Mouse (Mus musculus) NIH3T3 (cell line): ENCODE results near the gene Nags.

ENCODE experiments used
- DNase-seq: peaks from one replicate; pipeline ENCODE4 v3.0.0-alpha.2; 2012; ENCODE audit warnings: low read depth

Nags gene

DNA sequence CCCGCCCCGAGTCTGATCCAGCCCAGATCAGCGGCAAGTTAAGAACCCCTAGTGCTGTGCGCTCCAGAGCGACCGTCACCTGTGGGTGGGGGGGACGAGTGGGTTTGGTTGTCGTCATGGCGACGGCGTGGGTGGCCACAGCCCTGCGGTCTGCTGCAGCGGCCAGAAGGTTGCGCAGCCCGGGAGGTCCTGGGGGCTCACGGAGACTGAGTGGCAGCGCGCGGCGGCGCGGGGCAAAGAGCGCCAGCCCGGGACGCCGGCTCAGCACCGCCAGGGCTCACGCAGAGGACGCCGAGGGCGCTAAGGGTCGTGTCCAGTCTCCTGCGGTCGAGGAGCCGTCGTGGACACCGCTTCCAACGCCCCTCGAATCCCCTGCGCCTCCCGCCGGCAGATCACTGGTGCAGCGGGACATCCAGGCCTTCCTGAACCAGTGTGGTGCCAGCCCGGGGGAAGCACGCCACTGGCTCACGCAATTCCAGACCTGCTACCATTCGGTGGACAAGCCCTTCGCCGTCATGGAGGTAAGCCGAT lies at the start of gene Nags:
TSS of gene Nags (plus strand) at position 43 of the 531 bp plus-strand sequence.
- DNase-seq: no peak

DNA sequence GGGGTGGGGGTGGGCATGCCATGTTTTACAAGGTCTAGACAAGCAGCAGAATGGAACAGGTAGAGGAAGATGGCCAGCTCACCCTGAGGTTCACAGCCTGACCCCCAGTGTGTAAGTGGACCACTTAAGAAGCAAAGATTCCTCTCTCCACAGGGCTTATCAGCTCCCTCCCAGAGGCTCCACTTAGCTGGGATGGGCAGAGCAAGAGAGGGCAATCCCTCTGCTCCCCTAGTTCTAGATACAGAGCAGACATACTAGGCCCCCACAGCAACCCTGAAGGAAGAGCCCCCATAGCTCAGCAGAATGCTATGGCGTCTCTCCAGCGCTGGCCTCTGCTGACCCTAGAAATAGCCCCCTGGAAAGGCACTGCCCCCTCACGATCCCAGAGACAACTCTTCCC lies 49.6 kb upstream of the Nags start:
- no peak for DNase-seq

DNA sequence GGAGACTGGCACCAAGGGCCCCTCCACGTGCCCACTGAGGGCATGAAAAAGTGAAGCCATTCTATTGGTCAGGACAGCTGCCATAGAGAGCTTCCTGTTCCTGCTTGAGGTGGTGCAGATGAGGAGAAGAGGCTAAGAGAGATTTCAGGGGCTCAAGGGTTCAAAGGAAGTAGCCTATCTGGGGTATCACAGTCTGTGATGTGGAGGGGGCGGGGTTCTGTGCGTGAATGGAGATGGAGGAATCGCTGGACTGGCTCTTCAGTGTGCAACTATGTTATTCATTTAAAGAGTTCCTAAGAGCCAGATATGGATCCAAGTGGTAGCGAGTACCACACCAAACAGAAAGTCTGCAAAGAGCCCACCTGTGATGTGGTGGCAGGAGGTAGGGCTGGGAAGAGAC lies 48.9 kb upstream of the Nags start:
- DNase-seq: no peak

DNA sequence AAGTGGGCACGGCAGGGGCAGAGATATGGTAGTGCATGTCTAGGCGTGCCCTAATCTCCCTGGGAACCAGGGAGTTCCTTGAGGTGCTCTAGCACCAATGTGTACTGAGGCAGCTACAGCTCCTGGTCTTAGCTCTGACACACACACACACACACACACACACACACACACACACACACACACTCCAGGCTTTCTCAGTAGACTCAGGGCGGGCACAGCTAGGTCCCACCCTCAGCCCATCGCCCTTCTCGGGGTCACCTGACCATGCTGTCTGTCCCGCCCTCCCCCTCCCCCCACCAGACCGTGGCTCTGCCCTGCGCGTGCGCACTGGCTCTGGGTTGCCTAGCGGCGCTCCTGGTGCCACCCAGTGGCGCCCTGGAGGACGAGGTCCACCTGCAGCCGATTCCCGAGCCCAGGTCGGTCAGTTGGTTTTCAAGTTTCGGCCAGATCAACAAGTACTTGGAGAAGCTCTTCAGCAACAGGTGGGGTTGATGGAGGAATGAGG lies 48.4 kb upstream of the Nags start:
- no peak for DNase-seq

DNA sequence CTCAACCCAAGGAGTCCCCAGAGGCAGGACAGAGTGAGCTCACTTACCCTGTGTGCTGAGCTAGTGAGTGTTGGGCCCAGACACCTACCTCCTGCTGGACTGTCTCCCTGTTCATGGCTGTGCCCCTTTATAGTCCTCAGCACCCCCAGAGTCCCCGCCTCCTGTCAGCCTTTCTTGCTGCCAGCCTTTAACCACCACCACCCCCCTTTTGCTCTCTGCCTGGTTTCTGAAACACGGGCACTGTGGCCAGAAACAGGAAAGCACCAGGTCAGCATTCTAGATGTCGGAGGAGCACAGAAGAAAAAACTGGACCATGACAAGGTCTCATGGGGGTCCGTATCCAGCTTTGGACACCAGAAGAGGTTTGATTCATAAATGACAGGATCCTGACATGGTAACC lies 44.1 kb upstream of the Nags start, which contains the start of gene Ppy:
TSS of gene Ppy (minus strand) at position 101 of the 400 bp plus-strand sequence.
- no peak for DNase-seq

DNA sequence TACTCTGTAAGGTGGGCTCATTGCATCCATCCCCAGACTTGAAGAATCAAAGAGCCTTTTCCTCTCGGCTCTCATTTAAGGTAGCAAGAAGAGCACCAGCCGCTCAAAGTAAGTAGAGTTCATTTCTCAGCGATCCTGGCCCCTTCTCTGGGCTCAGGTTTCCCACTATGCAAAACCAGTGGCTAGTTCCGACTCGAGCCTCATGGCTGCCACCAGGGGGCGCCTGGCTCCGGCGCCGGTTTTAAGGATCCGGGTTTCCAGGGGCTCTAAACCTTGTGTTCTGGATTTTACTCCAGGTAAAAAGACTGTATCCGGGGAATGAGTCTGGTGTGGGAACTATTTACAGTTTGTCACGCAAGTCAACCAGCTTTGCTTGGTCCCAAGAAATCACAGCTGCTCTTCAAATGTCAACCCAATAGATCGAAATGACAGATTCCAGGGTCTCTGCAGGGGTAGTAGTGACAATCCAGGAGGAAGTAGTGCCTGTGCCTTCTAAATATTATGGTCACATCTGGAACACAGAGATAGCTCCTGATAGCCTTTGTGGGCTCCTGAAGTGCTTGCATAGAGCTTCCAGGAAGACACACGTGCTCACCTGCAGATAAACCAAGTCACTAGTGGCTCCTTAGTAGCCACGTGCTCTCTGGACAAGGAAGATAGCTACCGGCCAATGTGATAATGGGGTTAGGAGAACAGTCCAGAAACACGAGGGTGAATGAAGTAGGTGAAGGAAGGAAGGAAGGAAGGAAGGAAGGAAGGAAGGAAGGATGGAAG lies 42.6 kb upstream of the Nags start:
- DNase-seq: peak; percentile 87

DNA sequence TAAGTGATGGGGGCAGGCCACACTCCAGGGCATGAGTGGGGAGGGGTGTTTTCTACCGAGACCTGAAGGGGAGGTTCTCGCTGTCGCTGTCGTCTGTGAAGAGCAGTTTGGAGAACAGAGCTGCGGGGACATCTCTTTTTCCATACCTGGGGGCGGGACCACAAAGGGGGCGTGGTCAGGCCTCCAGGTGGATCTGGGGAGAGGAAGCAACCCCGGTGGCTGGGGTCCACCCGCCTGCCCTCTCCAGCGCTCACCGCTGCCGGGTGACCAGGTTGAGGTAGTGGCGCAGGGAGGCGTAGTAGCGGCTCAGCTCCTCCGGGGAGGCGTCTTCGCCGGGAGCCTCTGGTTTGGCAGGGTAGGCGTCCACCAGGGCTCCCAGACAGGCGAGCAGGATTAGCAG lies 38.4 kb upstream of the Nags start:
- DNase-seq: no peak

DNA sequence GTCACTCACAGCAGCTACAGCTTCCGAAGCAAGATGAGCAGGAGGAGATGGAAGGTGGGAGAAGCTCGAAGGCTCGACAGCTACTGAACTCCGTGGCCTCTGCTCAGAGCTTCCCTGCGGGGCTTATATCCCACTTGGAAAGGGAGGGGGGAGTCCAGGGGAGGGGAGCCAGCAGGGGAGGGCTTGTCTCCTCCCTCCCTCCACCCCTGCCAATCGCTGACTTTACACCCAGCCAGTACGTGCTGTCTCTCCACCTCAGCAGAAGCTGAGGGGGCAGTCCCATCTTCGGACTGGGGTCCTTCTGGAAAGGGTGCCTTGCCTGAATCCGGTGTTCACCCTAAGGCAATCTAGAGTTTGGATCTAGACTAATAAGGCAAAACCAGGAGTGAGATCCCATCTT lies 37.6 kb upstream of the Nags start, which contains the start of gene Pyy:
TSS of gene Pyy (minus strand) at position 101 of the 400 bp plus-strand sequence.
- DNase-seq: no peak

DNA sequence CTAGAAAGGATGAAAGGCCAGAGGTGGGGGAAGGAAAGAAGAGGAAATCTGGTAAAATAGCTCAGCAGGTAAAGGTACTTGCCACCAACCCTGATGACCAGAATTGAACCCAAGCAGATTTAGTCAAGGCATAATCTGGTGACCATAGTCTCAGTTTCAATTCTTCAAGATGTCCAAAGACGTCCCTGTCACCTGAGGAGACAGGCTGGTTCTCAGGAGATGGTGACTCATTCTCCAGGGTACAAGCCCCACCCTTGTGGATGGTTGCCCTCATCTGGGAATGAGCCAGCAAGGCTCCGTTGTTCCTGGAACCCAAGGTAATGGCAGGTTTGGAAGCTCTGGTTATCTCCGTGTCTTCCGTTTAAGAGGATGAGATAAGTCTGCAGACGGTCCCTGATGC lies 33.7 kb upstream of the Nags start:
- DNase-seq: no peak

DNA sequence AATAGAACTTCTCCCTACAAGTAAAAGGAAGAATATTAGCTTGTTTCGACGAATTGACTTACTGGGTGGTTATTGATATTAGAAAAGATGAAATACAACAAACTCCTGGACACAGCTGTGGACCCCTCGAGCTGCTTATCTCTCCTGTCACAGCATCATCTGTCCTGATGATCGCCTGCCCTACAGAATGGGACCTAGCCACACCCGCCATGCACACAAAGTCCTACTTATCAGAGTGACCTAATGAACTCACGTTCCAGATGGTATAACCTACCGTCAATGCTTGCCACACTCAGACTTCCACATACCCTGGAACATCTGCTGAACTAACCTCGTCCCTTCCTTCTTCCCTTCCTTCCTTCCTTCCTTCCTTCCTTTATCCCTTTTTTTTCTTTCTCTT lies 29.1 kb upstream of the Nags start:
- DNase-seq: no peak

DNA sequence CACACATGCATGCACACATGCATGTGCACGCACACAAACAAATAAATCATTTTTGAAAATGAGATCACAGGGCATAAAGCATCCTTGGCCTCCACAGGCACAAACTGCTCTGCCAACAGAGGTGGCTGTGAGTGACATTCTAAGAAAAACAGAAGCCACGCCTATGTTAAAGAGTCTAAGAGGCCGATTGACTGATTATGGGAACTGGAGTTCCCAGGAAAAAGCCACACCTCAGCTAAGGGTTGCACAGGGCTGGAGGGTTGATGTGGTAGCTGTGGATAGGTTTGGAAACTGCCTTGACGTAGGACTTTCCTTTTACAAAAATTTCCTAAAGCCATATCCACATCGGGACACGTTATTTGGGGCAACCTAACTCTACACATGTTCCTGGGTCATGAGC lies 27.9 kb upstream of the Nags start:
- no peak for DNase-seq

DNA sequence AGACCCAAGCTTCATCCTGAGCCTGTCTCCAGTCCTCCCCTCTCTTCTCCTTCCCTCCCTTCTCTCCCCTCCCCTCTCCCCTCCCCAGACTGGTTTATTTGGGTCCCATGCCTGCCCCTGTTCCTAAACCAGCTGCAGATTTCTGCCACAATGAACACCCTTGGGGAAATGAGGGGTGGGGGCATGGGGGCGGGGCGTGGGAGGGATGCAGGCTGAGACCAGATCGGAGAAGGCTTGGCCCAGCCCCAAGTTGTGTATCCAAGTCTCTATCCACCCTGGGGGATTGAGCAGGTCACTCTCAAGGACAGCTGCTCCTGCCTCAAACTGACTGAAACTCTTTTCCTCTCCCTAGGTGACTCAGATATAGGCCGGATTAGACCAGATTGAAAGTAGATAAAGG lies 10.8 kb upstream of the Nags start:
- DNase-seq: no peak

DNA sequence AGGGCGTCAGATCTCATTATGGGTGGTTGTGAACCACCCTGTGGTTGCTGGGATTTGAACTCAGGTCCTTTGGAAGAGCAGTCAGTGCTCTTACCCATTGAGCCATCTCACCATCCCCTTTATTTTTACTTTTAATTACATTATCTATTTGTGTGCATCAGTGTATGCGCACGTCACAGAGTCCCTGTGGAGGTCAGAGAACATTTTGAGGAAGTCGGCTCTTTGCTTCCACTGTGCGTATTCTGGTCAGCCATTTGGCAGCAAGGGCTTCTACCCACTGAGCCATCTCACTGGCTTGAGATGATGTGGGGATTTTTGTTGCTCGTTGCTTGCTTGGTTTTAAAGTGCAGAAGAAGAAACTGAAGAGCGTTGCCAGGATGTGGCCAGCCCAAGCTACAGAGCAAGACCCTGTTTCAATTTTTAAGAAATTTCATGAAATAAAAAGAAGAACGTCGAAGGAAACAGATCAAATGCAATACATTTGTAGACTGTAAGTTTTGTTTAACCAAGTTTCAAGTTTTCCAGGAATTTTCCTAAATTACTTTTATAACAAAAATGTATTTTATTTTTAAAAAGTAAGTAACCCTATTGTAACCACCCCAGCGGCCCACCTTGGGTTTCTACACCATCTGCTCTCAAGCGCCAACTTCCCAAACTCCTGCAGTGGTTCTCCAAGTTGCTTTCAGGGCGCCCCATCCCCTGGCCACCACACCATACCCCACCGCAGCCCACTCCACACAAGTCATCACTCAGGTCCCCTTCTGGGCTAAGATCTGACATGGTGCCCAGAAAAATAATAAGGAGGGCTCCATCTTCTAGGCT lies 7.5 kb upstream of the Nags start:
- no peak for DNase-seq

DNA sequence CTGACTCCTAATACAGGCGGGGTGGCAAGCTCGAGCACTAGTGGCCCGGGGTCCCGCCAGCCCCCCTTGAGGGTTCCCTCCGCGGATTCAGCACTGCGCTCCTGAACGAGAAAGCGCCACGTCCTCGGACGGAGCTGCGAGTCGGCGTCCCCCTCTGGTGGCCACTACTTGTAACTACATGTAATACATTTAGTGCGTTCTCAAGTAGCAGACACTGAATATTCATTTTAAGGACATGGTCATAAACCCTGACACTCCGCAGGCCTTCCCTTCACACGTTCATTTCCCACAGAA lies 6.9 kb upstream of the Nags start:
- peak; percentile 80 for DNase-seq

DNA sequence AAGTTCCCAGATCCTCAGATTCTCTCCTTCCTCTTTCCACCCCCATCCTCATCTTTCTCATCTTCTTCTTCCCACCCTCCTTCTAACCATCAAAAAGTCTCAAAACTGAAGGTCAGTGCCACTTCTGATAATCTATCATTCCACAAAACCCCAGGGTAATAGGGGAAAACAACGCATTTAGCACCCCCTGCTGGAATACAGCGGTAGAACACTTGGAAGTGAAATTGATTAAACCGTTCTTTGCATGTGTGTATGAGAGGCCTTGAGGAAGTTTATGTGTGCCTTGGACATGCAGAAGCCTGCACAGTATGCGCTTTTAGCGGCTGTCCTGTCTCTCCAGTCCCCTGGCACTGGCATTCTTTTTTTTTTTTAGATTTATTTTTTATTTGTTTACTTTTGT lies 4.8 kb upstream of the Nags start:
- DNase-seq: peak; percentile 84

DNA sequence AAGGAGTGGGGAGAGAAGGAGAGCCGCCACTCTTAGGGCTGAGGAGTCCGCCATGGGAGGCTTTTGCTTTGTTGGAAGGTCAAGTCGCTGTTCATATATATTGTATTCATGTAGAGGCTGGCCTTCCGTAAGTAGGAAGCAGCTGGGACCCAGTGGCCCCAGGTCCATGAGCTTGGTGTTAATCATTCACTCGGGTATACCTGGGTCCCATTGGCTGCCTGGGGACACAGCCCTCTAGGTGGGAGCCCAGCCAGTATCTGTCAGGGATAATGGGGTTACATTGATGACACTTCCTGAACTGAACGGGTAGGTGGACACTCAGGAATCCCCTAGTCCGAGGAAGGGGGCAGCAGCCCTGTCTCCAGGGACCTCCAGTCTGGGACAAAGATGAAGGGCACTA lies 3.0 kb upstream of the Nags start:
- no peak for DNase-seq

DNA sequence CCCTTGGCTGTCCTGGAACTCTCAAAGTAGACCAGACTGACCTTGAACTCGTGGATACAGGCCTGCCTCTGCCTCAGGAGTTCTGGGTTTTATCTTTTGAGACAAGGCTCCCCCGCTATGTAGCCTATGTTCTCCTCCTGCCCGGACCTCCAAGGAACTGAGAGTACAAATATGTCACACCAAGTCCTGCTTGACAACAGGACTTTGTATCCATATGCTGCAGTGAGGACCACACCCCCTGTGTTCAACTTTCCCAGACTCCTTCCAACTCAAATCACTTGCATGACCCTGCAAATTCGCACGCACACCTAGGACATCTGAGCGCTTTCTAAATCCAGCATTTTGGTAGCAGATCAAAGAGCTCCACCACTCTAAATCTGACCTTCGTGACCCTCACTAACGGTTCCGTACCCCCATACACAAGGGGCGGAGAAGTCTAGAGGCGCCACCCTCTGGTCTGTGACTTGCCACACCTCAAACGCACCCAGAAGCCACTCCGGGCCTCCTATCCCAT lies 299 bp upstream of the Nags start:
- DNase-seq: no peak

DNA sequence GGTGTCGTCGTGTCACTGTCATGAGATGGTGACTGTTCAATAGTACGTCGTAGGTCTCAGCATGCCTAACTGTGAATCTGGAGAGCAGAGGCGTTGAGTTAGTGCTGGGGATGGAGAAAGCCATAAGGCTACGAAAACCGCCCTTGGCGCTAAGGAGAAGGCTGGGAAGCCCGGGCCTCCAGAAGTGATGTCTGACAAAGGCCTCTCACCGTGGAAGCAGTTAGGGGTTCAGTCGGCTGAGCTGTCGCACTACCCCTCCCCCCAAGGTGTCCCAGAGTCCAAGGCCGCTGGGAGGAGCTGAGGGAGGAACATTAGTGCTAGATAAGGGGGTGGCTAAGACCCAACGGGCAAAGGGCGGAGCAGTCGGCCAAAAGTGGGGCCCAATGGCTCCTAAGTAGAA lies 692 bp downstream of the Nags start:
- DNase-seq: no peak

DNA sequence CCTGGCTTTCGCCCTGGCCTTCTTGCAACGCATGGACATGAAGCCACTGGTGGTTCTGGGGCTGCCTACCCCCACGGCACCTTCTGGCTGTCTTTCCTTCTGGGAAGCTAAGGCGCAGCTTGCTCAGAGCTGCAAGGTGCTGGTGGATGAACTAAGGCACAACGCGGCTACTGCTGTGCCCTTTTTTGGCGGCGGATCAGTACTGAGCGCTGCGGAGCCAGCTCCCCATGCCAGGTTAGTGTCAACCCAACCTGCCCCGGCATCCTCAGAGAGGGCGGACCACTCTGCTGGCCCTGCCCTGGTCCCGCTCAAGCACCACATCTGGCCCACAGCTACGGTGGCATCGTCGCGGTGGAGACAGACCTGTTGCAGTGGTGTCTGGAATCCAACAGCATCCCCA lies 1.2 kb downstream of the Nags start:
- DNase-seq: no peak

DNA sequence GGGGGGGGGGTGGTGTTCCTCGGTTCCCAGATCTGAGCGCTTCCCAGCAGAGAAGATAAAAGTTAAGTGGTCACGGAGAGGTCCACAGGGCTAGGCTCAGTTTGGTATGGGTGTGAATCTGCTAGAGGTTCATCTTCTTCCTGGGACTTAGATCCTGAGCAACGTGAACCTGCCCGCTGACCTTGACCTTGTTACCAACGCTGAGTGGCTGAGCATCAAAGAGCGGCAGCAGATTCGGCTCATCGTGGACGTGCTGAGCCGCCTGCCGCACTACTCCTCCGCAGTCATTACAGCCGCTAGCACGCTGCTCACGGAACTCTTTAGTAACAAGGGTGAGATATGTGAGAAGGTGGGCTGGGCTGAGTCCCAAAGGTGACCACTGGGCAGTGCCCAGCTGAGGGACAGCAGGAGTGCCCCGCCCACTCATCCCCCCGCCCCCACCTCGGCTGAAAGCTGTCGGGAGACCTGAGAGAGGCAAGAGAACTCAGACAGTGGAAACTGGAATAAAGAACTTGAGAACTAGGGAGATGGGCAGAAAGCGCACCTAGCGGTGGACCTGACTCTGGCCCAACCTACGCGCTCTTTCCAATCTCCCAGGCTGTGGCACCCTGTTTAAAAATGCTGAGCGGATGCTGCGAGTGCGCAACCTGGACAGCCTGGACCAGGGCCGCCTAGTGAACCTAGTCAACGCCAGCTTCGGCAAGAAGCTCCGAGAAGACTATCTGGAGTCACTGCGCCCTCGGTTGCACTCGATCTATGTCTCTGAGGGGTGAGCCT lies 2.1 kb downstream of the Nags start:
- DNase-seq: no peak

DNA sequence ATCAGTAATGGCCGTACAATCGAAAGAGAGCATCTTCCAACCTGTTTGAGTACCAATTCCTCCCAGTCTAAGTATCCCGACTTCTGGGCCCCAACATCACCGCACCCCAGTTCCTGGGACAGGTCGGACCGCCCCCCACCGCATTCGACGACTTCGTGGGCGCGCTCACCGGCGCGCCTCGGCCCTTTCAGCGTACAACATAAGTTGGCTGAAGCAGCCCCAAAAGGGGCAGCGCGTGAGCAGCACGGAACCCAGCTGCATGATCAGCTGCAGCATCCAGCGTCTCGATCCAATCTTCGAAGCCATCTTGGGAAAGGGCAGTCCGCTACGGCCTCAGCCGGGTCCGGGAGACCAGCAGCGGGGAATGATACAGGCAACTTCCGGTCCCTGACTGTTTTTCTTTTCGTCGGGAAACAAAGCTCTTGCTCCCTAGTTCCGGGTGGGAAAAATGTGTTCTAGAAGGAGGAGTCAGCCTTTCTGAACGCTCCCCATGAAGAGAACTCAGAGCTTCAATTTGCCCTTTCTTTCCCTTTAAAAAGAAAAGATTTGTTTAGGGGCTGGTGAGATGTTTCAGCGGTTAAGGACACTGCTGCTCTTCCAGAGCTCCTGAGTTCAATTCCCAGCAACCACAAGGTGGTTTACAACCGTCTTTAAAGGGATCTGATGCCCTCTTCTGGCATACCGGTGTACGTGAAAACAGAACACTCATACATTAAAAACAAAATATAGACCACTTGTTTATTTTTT lies 10.9 kb downstream of the Nags start, which contains the start of gene Tmem101:
TSS of gene Tmem101 (minus strand) at position 366 of the 747 bp plus-strand sequence.
- peak; percentile 96 for DNase-seq
